Mouse (Mus musculus) embryonic facial prominence, embryonic 14.5 days (tissue): ENCODE data around the gene Hist3h2a. TPM values are rescaled to one million over a fixed set of nuclear protein-coding genes. Genes with fewer than 3 reads are reported as not detected.

Source experiments
- ATAC-seq: fragments of 200-750 bp; cut with Nextera tagmentation; 2 replicates; pipeline ENCODE4 v1.8.0; 2017; ENCODE audit warnings: low read depth, moderate number of reproducible peaks, moderate TSS enrichment
- DNase-seq: peaks from one replicate; pipeline ENCODE4 v3.0.0-alpha.2; 2015; ENCODE audit warnings: low spot score
- H3K27ac ChIP-seq: fragments of 300-500 bp; sonication (generic); replicated peaks from 2 replicates; pipeline ENCODE4 v1.5.1; 2014; ENCODE audit warnings: low read depth, mild to moderate bottlenecking, low read length, moderate library complexity
- H3K27me3 ChIP-seq: fragments of 300-500 bp; sonication (generic); replicated peaks from 2 replicates; pipeline ENCODE4 v1.6.1; 2014; ENCODE audit warnings: low read length; ENCODE audit not compliant: control insufficient read depth, insufficient read depth
- H3K36me3 ChIP-seq: fragments of 300-500 bp; sonication (generic); 2 replicates; pipeline ENCODE4 v1.6.1; 2014; ENCODE audit warnings: low read length, mixed read lengths; ENCODE audit not compliant: control insufficient read depth, insufficient read depth
- H3K4me1 ChIP-seq: fragments of 300-500 bp; sonication (generic); 2 replicates; pipeline ENCODE4 v1.6.1; 2014; ENCODE audit warnings: antibody characterized with exemption, low read length; ENCODE audit not compliant: control insufficient read depth, insufficient read depth
- H3K4me2 ChIP-seq: fragments of 300-500 bp; sonication (generic); 2 replicates; pipeline ENCODE4 v1.6.1; 2014; ENCODE audit warnings: low read depth, mild to moderate bottlenecking, low read length, moderate library complexity, mixed read lengths
- H3K4me3 ChIP-seq: fragments of 300-500 bp; sonication (generic); 2 replicates; pipeline ENCODE4 v1.5.1; 2014; ENCODE audit warnings: low read depth, mild to moderate bottlenecking, low read length
- H3K9ac ChIP-seq: fragments of 300-500 bp; sonication (generic); 2 replicates; pipeline ENCODE4 v1.6.1; 2014; ENCODE audit warnings: low read depth, mild to moderate bottlenecking, low read length, moderate library complexity, mixed read lengths
- H3K9me3 ChIP-seq: fragments of 300-500 bp; sonication (generic); 2 replicates; pipeline ENCODE4 v1.6.1; 2016; ENCODE audit warnings: low read length; ENCODE audit not compliant: control insufficient read depth
- WGBS: fragments of 180-500 bp; shearing (Covaris S2); extraction: QIAGEN DNeasy Blood & Tissue Kit; methylation state at CpG from one replicate; pipeline ENCODE4 v1.1.7; 2014; 5-methylcytosine and 5-hydroxymethylcytosine counted together
- polyA plus RNA-seq: library from polyadenylated mRNA; unstranded; fragments of >200 nt; fragmentation: Nextera tagmentation; extraction: Ambion mirVana; gene quantifications from 2 replicates; pipeline ENCODE4 v1.2.1, GENCODE M21; 2014

Hist3h2a gene
- 27.6 and 29.7 TPM in 2 replicates for polyA plus RNA-seq

DNA sequence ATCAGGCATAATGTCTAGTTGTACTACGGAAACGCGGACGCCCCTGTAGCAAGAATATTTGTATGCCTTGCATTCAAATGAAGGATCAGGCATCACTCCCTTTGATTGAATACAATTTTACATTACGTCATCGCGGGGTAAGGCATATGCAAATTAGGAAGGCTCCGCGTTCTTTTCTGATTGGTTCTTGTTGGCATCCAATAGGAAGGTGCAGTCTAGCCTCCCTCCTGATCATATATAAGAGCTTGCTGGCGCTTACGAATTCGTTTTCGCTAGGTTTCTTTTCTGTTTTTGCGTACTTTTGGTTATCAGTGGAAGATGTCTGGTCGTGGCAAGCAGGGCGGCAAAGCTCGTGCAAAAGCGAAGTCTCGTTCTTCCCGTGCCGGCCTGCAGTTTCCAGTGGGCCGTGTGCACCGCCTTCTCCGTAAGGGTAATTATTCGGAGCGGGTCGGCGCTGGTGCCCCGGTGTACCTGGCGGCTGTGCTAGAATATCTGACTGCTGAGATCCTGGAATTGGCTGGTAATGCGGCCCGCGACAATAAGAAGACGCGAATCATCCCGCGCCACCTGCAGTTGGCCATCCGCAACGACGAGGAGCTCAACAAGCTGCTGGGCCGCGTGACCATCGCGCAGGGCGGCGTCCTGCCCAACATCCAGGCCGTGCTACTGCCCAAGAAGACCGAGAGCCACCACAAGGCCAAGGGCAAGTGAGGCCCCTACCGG is at the start of gene Hist3h2a, which contains the start of gene Trim17:
Hist3h2a (plus strand) TSS at position 266 of the 723 bp plus-strand sequence.
Trim17 (plus strand) TSS at position 266 of the 723 bp plus-strand sequence.
- Histone ChIP-seq H3K4me2 (peak within 1 kb of the TSS; percentile 96), H3K27ac (peak within 1 kb of the TSS; percentile 97), H3K4me3 (peak within 1 kb of the TSS; percentile 79), H3K36me3 (0 out of 2 replicates have a peak, but pooled peaks cover 11% of the 10 kb centered on the region), H3K4me1 (peaks cover 27% of the 10 kb centered on the region), H3K9ac (peak within 1 kb of the TSS; percentile 94), H3K9me3 (no peaks in the 10 kb centered on the region), H3K27me3 (peaks cover 12% of the 10 kb centered on the region)
- peak; percentile 90 for ATAC-seq
- WGBS, result under 1% methylated on average over 47 of the region's 49 CpGs
- DNase-seq, result peak; percentile 100

DNA sequence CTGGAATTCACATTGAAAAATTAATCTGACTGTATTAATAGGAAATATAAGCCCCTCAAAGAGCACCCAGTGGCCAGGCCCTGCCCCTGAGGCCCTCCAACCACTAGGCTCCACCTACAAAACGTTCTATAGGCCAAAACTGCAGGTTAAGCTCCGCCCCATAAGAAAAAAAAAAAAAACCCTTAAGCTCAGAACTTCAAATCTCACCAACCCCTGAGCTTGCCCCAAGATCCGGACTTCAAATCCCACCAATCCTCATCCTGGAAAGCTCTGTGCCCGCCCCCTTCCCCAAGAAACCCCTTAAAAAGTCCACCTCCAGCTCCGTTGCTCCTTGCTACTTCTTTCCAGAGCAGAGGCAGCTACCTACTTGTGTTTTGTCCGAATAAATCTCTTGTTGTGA is 49.6 kb upstream of the Hist3h2a start:
- Histone ChIP-seq H3K9me3 (no peaks in the 10 kb centered on the region), H3K4me1 (peaks cover 7% of the 10 kb centered on the region; the same call in 1 of the 2 replicates), H3K36me3 (peaks cover 26% of the 10 kb centered on the region), H3K4me2 (peak overlapping the region; percentile 75; the same call in 1 of the 2 replicates), H3K27ac (no peak overlapping the region), H3K27me3 (no peaks in the 10 kb centered on the region), H3K4me3 (no peak overlapping the region), H3K9ac (no peak overlapping the region)
- ATAC-seq (no peak), DNase-seq (peak; percentile 65)
- 48% methylated on average over 6 of the region's 6 CpGs for WGBS

DNA sequence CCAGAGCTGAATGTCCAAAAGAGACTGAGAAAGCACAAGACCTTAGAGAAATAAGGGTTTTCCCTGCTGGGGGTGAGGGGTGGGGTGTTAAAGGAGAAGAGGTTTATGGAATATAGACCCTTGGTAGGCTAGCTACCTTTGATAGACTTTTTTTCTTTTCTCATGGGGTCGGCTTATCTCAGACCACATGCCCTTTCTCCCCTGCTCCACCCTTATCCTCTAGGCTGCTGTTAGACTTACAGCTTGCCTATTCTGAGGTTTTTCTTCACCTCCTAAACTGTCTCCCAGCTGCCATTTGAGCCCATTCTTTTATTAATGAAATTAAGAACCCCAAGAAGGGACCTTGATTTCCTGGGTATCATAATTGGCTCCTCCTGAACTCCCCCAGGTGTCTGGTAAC is 40.7 kb upstream of the Hist3h2a start:
- 94% methylated on average over 1 of the region's 1 CpGs for WGBS
- Histone ChIP-seq H3K9me3 (no peaks in the 10 kb centered on the region), H3K27me3 (no peaks in the 10 kb centered on the region; the same call in 1 of the 2 replicates), H3K4me3 (no peak overlapping the region), H3K9ac (no peak overlapping the region), H3K36me3 (no peaks in the 10 kb centered on the region), H3K27ac (no peak overlapping the region), H3K4me1 (no peaks in the 10 kb centered on the region), H3K4me2 (no peak overlapping the region)
- DNase-seq, result no peak
- no peak for ATAC-seq

DNA sequence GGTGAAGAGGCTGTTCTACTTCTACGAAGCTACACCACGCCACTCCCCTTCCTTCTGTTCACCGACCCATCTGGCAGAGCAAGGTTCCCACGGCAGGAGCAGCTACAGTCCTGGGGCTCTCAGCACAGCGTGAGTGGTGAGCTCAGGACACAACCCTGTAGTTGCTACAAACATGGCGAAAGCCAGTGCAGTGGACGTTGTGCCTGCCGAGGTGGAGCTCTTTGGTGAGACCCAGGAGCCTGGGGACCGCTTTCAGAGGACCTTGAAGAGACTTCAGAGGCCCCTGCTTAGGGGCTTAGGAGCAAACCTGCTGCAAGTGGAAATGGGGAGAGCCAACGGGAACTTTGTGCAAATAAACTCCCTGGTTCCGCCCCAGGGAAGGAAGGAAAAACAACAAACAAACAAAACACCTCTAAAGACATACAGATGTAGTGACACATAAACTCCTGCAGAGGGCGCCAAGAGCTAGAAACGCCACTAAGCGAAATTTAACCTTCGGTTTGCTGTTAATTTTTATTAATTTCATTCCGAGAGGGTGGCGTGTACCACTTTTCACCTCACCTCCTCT is 39.9 kb upstream of the Hist3h2a start:
- Histone ChIP-seq H3K4me2 (peak overlapping the region; percentile 60), H3K27me3 (no peaks in the 10 kb centered on the region; the same call in 1 of the 2 replicates), H3K4me1 (no peaks in the 10 kb centered on the region), H3K4me3 (peak overlapping the region; percentile 35), H3K9ac (peak overlapping the region; percentile 64), H3K9me3 (no peaks in the 10 kb centered on the region), H3K36me3 (no peaks in the 10 kb centered on the region), H3K27ac (no peak overlapping the region)
- WGBS, result 11% methylated on average over 16 of the region's 17 CpGs
- no peak for ATAC-seq
- peak; percentile 41 for DNase-seq

DNA sequence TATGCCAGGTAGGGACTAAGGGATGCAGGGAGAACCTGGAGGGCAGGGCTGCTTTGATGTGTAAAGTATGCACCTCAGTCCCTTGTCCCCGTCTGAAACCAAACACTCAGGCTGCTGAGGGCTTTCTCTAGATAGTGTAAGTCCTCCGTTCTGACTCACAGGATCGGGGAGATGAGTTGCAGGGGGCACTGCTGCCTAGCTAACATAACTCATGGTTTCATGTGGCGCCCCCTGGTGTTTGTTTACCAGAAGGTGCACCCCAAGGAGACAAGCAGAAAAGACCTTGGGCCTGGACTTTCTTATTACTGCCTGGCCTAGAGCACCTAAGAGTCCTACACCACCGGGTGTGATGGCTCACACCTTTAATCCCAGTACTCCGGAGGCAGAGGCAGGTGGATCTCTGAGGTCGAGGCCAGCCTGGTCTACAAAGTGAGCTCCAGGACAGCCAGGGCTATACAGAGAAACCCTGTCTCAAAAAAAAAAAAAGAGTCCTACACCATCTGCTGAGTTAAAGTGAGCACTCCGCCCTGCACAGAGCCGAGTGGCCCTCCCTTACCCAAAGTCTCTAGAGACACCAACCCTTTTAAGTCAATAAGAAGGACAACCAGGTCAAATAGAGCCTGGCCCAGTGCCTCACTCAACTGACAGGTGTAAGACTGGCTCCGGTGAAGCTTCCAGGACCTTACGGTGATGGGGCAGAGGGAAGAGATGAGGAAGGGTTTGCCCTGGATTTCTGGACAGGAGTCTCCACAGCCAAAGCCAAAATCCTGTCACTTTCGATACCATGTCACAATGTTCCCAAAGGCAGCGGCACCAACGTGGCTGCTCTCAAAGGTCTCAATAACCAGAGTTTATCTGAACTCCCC is 37.4 kb upstream of the Hist3h2a start:
- Histone ChIP-seq H3K4me1 (no peaks in the 10 kb centered on the region), H3K4me3 (no peak overlapping the region), H3K9ac (no peak overlapping the region), H3K4me2 (no peak overlapping the region), H3K36me3 (no peaks in the 10 kb centered on the region), H3K27ac (no peak overlapping the region), H3K27me3 (no peaks in the 10 kb centered on the region; the same call in 1 of the 2 replicates), H3K9me3 (no peaks in the 10 kb centered on the region)
- 48% methylated on average over 14 of the region's 14 CpGs for WGBS
- DNase-seq (peak; percentile 38), ATAC-seq (no peak)

DNA sequence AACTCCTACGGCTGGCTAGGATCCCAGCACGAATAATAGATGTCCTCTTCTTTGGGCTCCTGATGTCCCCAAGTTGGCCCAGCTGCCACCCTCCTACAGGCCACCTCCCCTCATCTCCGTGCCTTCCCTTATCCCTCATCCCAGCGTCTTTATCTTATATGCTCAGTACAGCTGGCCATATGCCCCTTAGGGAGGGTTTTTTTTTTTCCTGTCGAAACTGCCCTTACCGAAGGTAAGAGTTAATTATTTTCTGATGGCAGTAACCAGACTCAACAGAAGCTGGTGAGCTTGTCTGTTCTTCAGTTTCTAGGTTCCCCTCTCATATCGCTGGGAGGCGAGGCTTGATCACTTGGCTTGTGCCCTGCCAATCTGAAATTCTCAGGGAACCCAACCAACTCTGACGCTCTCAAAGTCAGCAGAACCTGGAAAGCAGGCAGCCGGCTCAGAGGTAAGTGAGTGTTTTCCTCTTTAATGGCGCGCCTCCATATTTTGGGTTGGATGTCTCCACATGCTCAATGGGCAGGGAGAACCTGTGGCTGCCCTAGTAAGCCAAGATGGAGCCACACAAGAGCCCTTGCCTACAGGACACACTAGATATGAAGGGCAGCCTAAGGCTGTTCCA is 36.6 kb upstream of the Hist3h2a start, which contains the start of gene Btnl10:
Btnl10 (plus strand) TSS at position 164 of the 622 bp plus-strand sequence.
- no peaks in the 10 kb centered on the region; the same call in 1 of the 2 replicates for H3K27me3 ChIP-seq
- WGBS, result 73% methylated on average over 12 of the region's 12 CpGs
- H3K9me3 ChIP-seq, result no peaks in the 10 kb centered on the region
- H3K4me2 ChIP-seq, result no peak within 1 kb of the TSS
- H3K9ac ChIP-seq, result no peak within 1 kb of the TSS
- H3K27ac ChIP-seq, result no peak within 1 kb of the TSS
- DNase-seq (no peak), ATAC-seq (no peak)
- no peaks in the 10 kb centered on the region for H3K36me3 ChIP-seq
- no peak within 1 kb of the TSS for H3K4me3 ChIP-seq
- no peaks in the 10 kb centered on the region for H3K4me1 ChIP-seq

DNA sequence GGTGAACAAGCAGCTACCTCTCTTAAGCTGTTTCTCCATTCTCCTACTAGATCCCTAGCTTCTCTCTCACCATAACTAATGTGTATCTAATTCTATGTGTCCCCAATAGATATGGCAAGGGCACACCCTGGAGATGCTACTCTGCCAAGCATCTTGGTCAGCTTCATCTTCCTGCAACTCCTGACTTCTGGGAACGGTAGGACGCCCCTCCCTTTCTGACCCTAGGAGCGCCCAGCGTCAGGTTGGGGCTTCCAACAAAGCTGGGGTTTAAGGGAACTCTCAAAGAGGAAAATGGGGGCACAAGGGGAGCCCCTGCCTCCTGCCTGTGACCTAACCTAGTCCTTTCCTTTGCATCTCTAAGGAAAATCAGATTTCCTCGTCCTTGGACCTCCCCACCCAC is 35.7 kb upstream of the Hist3h2a start:
- H3K4me2 ChIP-seq, result no peak overlapping the region
- no peaks in the 10 kb centered on the region for H3K9me3 ChIP-seq
- DNase-seq, result no peak
- H3K4me1 ChIP-seq, result no peaks in the 10 kb centered on the region
- no peaks in the 10 kb centered on the region; the same call in 1 of the 2 replicates for H3K27me3 ChIP-seq
- H3K4me3 ChIP-seq, result no peak overlapping the region
- ATAC-seq, result no peak
- H3K27ac ChIP-seq, result no peak overlapping the region
- H3K9ac ChIP-seq, result no peak overlapping the region
- 71% methylated on average over 5 of the region's 5 CpGs for WGBS
- H3K36me3 ChIP-seq, result no peaks in the 10 kb centered on the region

DNA sequence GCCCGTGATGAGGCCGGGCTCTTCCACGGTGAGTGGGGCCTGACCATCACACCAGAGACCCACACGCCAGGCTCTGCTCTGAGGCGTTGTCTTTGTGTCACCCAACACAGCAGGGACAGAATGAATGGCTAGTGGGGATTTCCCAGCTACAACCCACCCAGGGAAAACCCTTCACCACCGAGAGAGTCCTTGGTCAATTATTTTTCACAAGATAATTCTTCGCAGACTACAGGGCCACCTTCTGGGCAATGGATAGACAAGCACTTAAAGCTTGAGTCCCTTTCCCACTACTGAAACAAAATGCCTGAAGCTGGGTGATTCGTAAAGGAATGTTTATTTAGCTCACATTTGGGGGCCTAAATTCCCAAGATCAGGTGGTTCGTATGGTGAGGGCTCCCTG is 32.1 kb upstream of the Hist3h2a start:
- Histone ChIP-seq H3K4me3 (no peak overlapping the region), H3K27me3 (no peaks in the 10 kb centered on the region), H3K27ac (no peak overlapping the region), H3K4me1 (no peaks in the 10 kb centered on the region), H3K9me3 (no peaks in the 10 kb centered on the region), H3K4me2 (no peak overlapping the region), H3K9ac (no peak overlapping the region), H3K36me3 (no peaks in the 10 kb centered on the region)
- ATAC-seq, result no peak
- whole genome bisulfite sequencing, result 89% methylated on average over 9 of the region's 9 CpGs
- no peak for DNase-seq
